Comparison of ENCODE assay signal across 8 mouse cellular contexts in genomic region chr5:88566034-88566841, GRCm38 (mm10). TPM values are rescaled to one million over a fixed set of nuclear protein-coding genes. Genes with fewer than 3 reads are reported as not detected.
A peak's percentile ranks its signal among the peaks of the same experiment; 100 is the strongest.
DNase-seq lines count a peak whose midpoint lies in the region; ATAC-seq lines count a peak whose summit lies in the region.

No protein-coding gene starts in this region.

- no peak for ATAC-seq in heart, embryonic 14.5 days (ENCODE audit: insufficient number of reproducible peaks, insufficient read depth, low FRiP score, low read depth)
- peak; percentile 57 to 60 for ATAC-seq in hematopoietic stem cell, adult 5-6 weeks (replicated peaks in 1 of 2; ENCODE audit: insufficient read depth in 1 of 2, low FRiP score in 2 of 2, low TSS enrichment in 1 of 2, low read depth in 1 of 2, poor library complexity in 2 of 2, severe bottlenecking in 2 of 2)
- ATAC-seq in inflammation-experienced regulatory T-cells, adult 6 months = no peak

- peak overlapping the region; percentile 84 for H3K4me2 ChIP-seq in heart, embryonic 14.5 days (ENCODE audit: low read length)

- H3K9ac ChIP-seq in heart, embryonic 14.5 days (ENCODE audit: low read length) = peak overlapping the region; percentile 87

- H3K36me3 ChIP-seq in heart, embryonic 14.5 days (ENCODE audit: control insufficient read depth, insufficient read depth, low read length) = peaks cover 20% of the 10 kb centered on the region
- H3K36me3 ChIP-seq in megakaryocyte, embryonic 14.5 days (replicated peaks; ENCODE audit: low read length) = peaks cover 17% of the 10 kb centered on the region

- 5% methylated on average over 14 of the region's 14 CpGs for WGBS in heart, embryonic 14.5 days

- H3K4me1 ChIP-seq in heart, embryonic 14.5 days (ENCODE audit: control insufficient read depth in 2 of 2, insufficient read depth in 2 of 2, low read length in 2 of 2) = peaks cover 0 to 12% of the 10 kb centered on the region in 2 experiments; a peak in 2 of 4 replicates
- peaks cover 19% of the 10 kb centered on the region for H3K4me1 ChIP-seq in megakaryocyte, embryonic 14.5 days

- H3K27me3 ChIP-seq in heart, embryonic 14.5 days (ENCODE audit: control insufficient read depth, insufficient read depth, low read length) = no peaks in the 10 kb centered on the region
- no peaks in the 10 kb centered on the region for H3K27me3 ChIP-seq in megakaryocyte, embryonic 14.5 days (replicated peaks)

- H3K9me3 ChIP-seq in heart, embryonic 14.5 days (ENCODE audit: control insufficient read depth, low read length) = no peaks in the 10 kb centered on the region
- H3K9me3 ChIP-seq in megakaryocyte, embryonic 14.5 days = no peaks in the 10 kb centered on the region

- peak overlapping the region; percentile 67 to 92 for H3K4me3 ChIP-seq in heart, embryonic 14.5 days (ENCODE audit: control insufficient read depth in 1 of 2, insufficient read depth in 1 of 2, low read depth in 1 of 2, low read length in 2 of 2)
- peak overlapping the region; percentile 95 for H3K4me3 ChIP-seq in megakaryocyte, embryonic 14.5 days (replicated peaks)

- peak overlapping the region; percentile 65 to 94 for H3K27ac ChIP-seq in heart, embryonic 14.5 days (replicated peaks in 1 of 2; ENCODE audit: control insufficient read depth in 1 of 2, insufficient read depth in 1 of 2, low read depth in 2 of 2, low read length in 2 of 2)

- DNase-seq in heart, adult 9 months (ENCODE audit: low spot score in 2 of 2) = no peak
- DNase-seq in NIH3T3 (ENCODE audit: low read depth) = peak; percentile 44
- no peak for DNase-seq in natural killer cell, adult 2 months (ENCODE audit: low spot score in 2 of 2)
- no peak for DNase-seq in urinary bladder, postnatal 25 days (ENCODE audit: low spot score)

RNA-seq across cellular contexts. Expression of gene Rufy3, which starts 1.4 kb away (rescaled TPM):
- polyA plus RNA-seq in heart, embryonic 14.5 days (2014; fragmentation: Nextera tagmentation; extraction: Ambion mirVana) = 15.6 and 16.5 TPM in 2 replicates
- total RNA-seq in hematopoietic stem cell, adult 5-6 weeks (2017) = 18.1 and 19.5 TPM in 2 replicates
- polyA plus RNA-seq in megakaryocyte, embryonic 14.5 days (2012; ENCODE audit: insufficient read depth, low replicate concordance) = 3.1 and 3.2 TPM in 2 replicates
- 1 to 10 TPM; 2.2 to 3.8 (median 3.7) TPM for polyA plus RNA-seq in inflammation-experienced regulatory T-cells, adult 6 months (2017; shearing (Covaris generic))

RNA-seq across cellular contexts. Expression of gene Utp3, which starts 12.0 kb away (rescaled TPM):
- polyA plus RNA-seq in heart, embryonic 14.5 days (2014; fragmentation: Nextera tagmentation; extraction: Ambion mirVana) = 42.0 and 42.3 TPM in 2 replicates
- total RNA-seq in hematopoietic stem cell, adult 5-6 weeks (2017) = 61.8 and 80.9 TPM in 2 replicates
- 6.4 and 54.3 TPM in 2 replicates for polyA plus RNA-seq in megakaryocyte, embryonic 14.5 days (2012; ENCODE audit: insufficient read depth, low replicate concordance)
- polyA plus RNA-seq in inflammation-experienced regulatory T-cells, adult 6 months (2017; shearing (Covaris generic)) = 10 to 100 TPM; 84.0 to 91.4 (median 88.5) TPM

RNA-seq across cellular contexts. Expression of gene Jchain, which starts 38.5 kb away (rescaled TPM):
- polyA plus RNA-seq in heart, embryonic 14.5 days (2014; fragmentation: Nextera tagmentation; extraction: Ambion mirVana) = 0.11 TPM in 1 of 2 replicates, not detected in the other
- 33.5 and 57.6 TPM in 2 replicates for total RNA-seq in hematopoietic stem cell, adult 5-6 weeks (2017)
- polyA plus RNA-seq in megakaryocyte, embryonic 14.5 days (2012; ENCODE audit: insufficient read depth, low replicate concordance) = not detected in 2 replicates
- polyA plus RNA-seq in inflammation-experienced regulatory T-cells, adult 6 months (2017; shearing (Covaris generic)) = 10 to 100 TPM; 13.7 to 95.4 (median 24.5) TPM

Comparison
In these comparisons a context has a peak if more than half of its experiments do, and no peak if none do; other contexts are left out.
1. ATAC-seq: peak in hematopoietic stem cell, adult 5-6 weeks (2 of 2); none in heart, embryonic 14.5 days (single experiment) and inflammation-experienced regulatory T-cells, adult 6 months (single experiment).
2. RNA of gene Jchain, which starts 38.5 kb away (polyA plus RNA-seq): 13.7 to 95.4 TPM in inflammation-experienced regulatory T-cells, adult 6 months; 0.11 TPM in heart, embryonic 14.5 days and not detected in megakaryocyte, embryonic 14.5 days; every median in the first group is over 10 times any median in the second.